ENCODE assay signal across 8 mouse cellular contexts in the genomic region with DNA sequence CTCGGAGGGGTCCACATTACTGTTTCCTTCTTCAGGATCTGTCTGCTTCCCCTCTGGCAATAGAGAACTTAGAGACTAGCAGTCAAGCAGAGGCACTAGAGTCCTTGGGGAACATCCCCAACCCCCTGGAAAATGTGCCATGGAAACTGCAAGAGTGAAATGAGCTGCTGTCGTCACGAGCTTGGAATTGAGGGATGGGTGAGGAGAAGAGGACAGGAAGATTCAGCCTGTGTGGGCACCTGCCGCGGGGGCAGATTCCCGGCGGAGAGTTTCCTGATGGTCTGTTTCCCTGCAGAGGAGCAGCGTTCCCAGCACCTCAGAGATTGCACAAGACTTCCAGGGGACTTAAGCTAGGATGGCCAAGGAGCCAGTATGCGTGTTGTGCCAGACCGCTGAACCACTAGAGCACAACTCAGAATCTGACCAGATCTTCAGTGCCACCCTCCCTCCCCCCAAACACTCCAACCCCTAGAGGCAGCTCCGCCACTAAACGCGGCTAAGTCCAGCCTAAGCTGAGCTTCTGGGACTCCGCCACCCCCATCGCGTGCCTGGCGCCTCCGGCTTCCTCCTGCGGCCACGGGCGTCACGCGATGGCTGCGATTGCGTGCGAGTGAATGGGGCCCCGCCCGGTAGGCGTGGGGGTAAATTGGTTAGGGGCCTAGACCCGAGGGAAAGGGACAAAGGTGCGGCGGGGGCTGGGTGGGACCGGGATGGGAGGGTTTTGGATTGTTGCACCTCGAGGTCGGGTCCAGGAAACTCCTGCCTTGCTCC. TPM values are rescaled to one million over a fixed set of nuclear protein-coding genes. Genes with fewer than 3 reads are reported as not detected.
A peak's percentile ranks its signal among the peaks of the same experiment; 100 is the strongest.
DNase-seq lines count a peak whose midpoint lies in the region; ATAC-seq and TF ChIP-seq lines count a peak whose summit lies in the region.

No protein-coding gene starts in this region.

- no peaks in the 10 kb centered on the region for H3K9me3 ChIP-seq in forebrain, embryonic 16.5 days (ENCODE audit: control insufficient read depth, low read length)
- H3K9me3 ChIP-seq in lung, postnatal 0 days (ENCODE audit: low read length) = no peaks in the 10 kb centered on the region

- H3K4me1 ChIP-seq in forebrain, embryonic 16.5 days (replicated peaks; ENCODE audit: control insufficient read depth, insufficient read depth, low read length) = 0 out of 2 replicates have a peak, but pooled peaks cover 4% of the 10 kb centered on the region
- 0 out of 2 replicates have a peak, but pooled peaks cover 2% of the 10 kb centered on the region for H3K4me1 ChIP-seq in lung, postnatal 0 days (ENCODE audit: insufficient read depth, low read depth, low read length)

- peak overlapping the region; percentile 16 for H3ac ChIP-seq in C2C12 (ENCODE audit: control insufficient read depth, insufficient read length, low read depth)

- peak; percentile 91 for ATAC-seq in forebrain, embryonic 16.5 days
- peak; percentile 93 to 96 for ATAC-seq in hematopoietic stem cell, adult 5-6 weeks (replicated peaks in 1 of 2; ENCODE audit: insufficient read depth in 1 of 2, low FRiP score in 2 of 2, low TSS enrichment in 1 of 2, low read depth in 1 of 2, poor library complexity in 2 of 2, severe bottlenecking in 2 of 2)
- peak; percentile 89 for ATAC-seq in lung, postnatal 0 days
- ATAC-seq in neutrophil, adult 5-6 weeks (ENCODE audit: extremely low read depth, insufficient number of reproducible peaks, low FRiP score, poor library complexity, severe bottlenecking) = peak; percentile 30; the same call in 1 of the 2 replicates

- H3K79me3 ChIP-seq in C2C12 (ENCODE audit: low read depth) = no peaks in the 10 kb centered on the region

- H3K27me3 ChIP-seq in C2C12 (ENCODE audit: control insufficient read depth, insufficient read depth, insufficient read length) = no peaks in the 10 kb centered on the region
- H3K27me3 ChIP-seq in forebrain, embryonic 16.5 days (replicated peaks; ENCODE audit: control insufficient read depth, insufficient read depth, low read length) = no peaks in the 10 kb centered on the region
- H3K27me3 ChIP-seq in lung, postnatal 0 days (replicated peaks; ENCODE audit: insufficient read depth, low read length) = no peaks in the 10 kb centered on the region

- H3K4me2 ChIP-seq in forebrain, embryonic 16.5 days (ENCODE audit: low read length) = peak overlapping the region; percentile 73
- peak overlapping the region; percentile 89 for H3K4me2 ChIP-seq in lung, postnatal 0 days (replicated peaks; ENCODE audit: low read depth, low read length)

- TF ChIP-seq CTCF in C2C12 (IDR thresholded peaks at IDR 0.05; ENCODE audit: control insufficient read depth, insufficient read depth, insufficient read length) = no peak
- no peak for TF ChIP-seq CTCF in lung, postnatal 0 days (IDR thresholded peaks at IDR 0.05)

- H3K9ac ChIP-seq in forebrain, embryonic 16.5 days (replicated peaks; ENCODE audit: low read depth, low read length) = peak overlapping the region; percentile 78
- H3K9ac ChIP-seq in lung, postnatal 0 days (replicated peaks; ENCODE audit: low read depth) = peak overlapping the region; percentile 51; the same call in 1 of the 2 replicates

- DNase-seq in adrenal gland, postnatal 10 days = peak; percentile 80
- peak; percentile 22 for DNase-seq in layer of hippocampus, adult 9-11 months
- peak; percentile 78 for DNase-seq in lung, postnatal 0 days (ENCODE audit: low spot score)
- DNase-seq in thymus, postnatal 10 days (ENCODE audit: low spot score in 2 of 2) = peak; percentile 8 to 30

- no peaks in the 10 kb centered on the region for H3K79me2 ChIP-seq in C2C12 (ENCODE audit: control insufficient read depth, insufficient read depth)

- H3K4me3 ChIP-seq in C2C12 (ENCODE audit: insufficient read depth, poor library complexity, severe bottlenecking) = peak overlapping the region; percentile 23
- peak overlapping the region; percentile 65 for H3K4me3 ChIP-seq in forebrain, embryonic 16.5 days (replicated peaks; ENCODE audit: low read length)
- peak overlapping the region; percentile 45 for H3K4me3 ChIP-seq in lung, postnatal 0 days (ENCODE audit: low read depth, low read length)

- no peaks in the 10 kb centered on the region for H3K36me3 ChIP-seq in C2C12 (ENCODE audit: control insufficient read depth, insufficient read depth)
- H3K36me3 ChIP-seq in forebrain, embryonic 16.5 days (ENCODE audit: control insufficient read depth, insufficient read depth) = no peaks in the 10 kb centered on the region
- no peaks in the 10 kb centered on the region for H3K36me3 ChIP-seq in lung, postnatal 0 days (ENCODE audit: insufficient read depth, low read length)

- 3% methylated on average over 35 of the region's 35 CpGs for WGBS in forebrain, embryonic 16.5 days
- 3% methylated on average over 34 of the region's 35 CpGs for WGBS in lung, postnatal 0 days

- no peak overlapping the region for H3K27ac ChIP-seq in forebrain, embryonic 16.5 days (ENCODE audit: low read length)
- H3K27ac ChIP-seq in lung, postnatal 0 days (ENCODE audit: low read length) = no peak overlapping the region

- TF ChIP-seq EP300 in lung, postnatal 0 days (IDR thresholded peaks at IDR 0.05) = peak; percentile 62; the same call in 1 of the 2 replicates

TF ChIP-seq in C2C12, 6 proteins besides CTCF, POLR2A, EP300 and RAD21:
- TF ChIP-seq CEBPB (IDR thresholded peaks at IDR 0.05; ENCODE audit: low read depth) (peak; percentile 90), MYOG (IDR thresholded peaks at IDR 0.05; ENCODE audit: control insufficient read depth, extremely low read depth, insufficient read length) (no peak), MAX (IDR thresholded peaks at IDR 0.05) (peak; percentile 21)

RNA-seq across cellular contexts. Expression of a gene that starts 32.5 kb away (rescaled TPM):
- polyA plus RNA-seq in C2C12 (2012; fragmentation: generic; extraction: Trizol) = 2.0 TPM
- total RNA-seq in adrenal gland, postnatal 10 days (2021) = 1 to 10 TPM in 1 of 2 experiments, under 1 TPM in 1; 0.81 to 2.3 TPM
- 1.2 and 1.4 TPM in 2 replicates for polyA plus RNA-seq in forebrain, embryonic 16.5 days (2015; fragmentation: Nextera tagmentation; extraction: Ambion mirVana)
- total RNA-seq in hematopoietic stem cell, adult 5-6 weeks (2017) = 0.69 and 1.6 TPM in 2 replicates
- 0.21 and 0.37 TPM in 2 replicates for polyA plus RNA-seq in lung, postnatal 0 days (2015; fragmentation: Nextera tagmentation; extraction: Ambion mirVana)
- total RNA-seq in neutrophil, adult 5-6 weeks (2017) = 0.12 TPM in 2 replicates

RNA-seq across cellular contexts. Expression of a gene that starts 51.1 kb away (rescaled TPM):
- 22.8 TPM for polyA plus RNA-seq in C2C12 (2012; fragmentation: generic; extraction: Trizol)
- total RNA-seq in adrenal gland, postnatal 10 days (2021) = 10 to 100 TPM; 47.3 to 53.5 TPM
- polyA plus RNA-seq in forebrain, embryonic 16.5 days (2015; fragmentation: Nextera tagmentation; extraction: Ambion mirVana) = 107 and 118 TPM in 2 replicates
- 42.3 and 67.1 TPM in 2 replicates for total RNA-seq in hematopoietic stem cell, adult 5-6 weeks (2017)
- 44.2 and 46.9 TPM in 2 replicates for polyA plus RNA-seq in lung, postnatal 0 days (2015; fragmentation: Nextera tagmentation; extraction: Ambion mirVana)
- 64.6 and 75.3 TPM in 2 replicates for total RNA-seq in neutrophil, adult 5-6 weeks (2017)

RNA-seq across cellular contexts. Expression of a gene that starts 57.7 kb away (rescaled TPM):
- 98.2 TPM for polyA plus RNA-seq in C2C12 (2012; fragmentation: generic; extraction: Trizol)
- 100 to 1,000 TPM; 114 to 122 TPM for total RNA-seq in adrenal gland, postnatal 10 days (2021)
- polyA plus RNA-seq in forebrain, embryonic 16.5 days (2015; fragmentation: Nextera tagmentation; extraction: Ambion mirVana) = 133 and 144 TPM in 2 replicates
- total RNA-seq in hematopoietic stem cell, adult 5-6 weeks (2017) = 134 and 135 TPM in 2 replicates
- polyA plus RNA-seq in lung, postnatal 0 days (2015; fragmentation: Nextera tagmentation; extraction: Ambion mirVana) = 140 and 151 TPM in 2 replicates
- 106 and 110 TPM in 2 replicates for total RNA-seq in neutrophil, adult 5-6 weeks (2017)

Comparison
In these comparisons a context has a peak if more than half of its experiments do, and no peak if none do; other contexts are left out.
1. DNase-seq: peak in every context shown above with its lines; median percentile 80 in adrenal gland, postnatal 10 days; 78 in lung, postnatal 0 days; 22 in layer of hippocampus, adult 9-11 months; 19 in thymus, postnatal 10 days.
2. ATAC-seq: peak in every context shown above with its lines; median percentile 94 in hematopoietic stem cell, adult 5-6 weeks; 91 in forebrain, embryonic 16.5 days; 89 in lung, postnatal 0 days; 30 in neutrophil, adult 5-6 weeks.